Mouse (Mus musculus) T-cell, adult 2 months (primary cell): ENCODE data around the gene Tmed2.
"Not testable (repeated sequence)": the region's sequence is repeated elsewhere in the genome, so short reads cannot be mapped to it uniquely, and the experiment has no call there.

Experiments
- DNase-seq: peaks from one replicate; pipeline ENCODE4 v3.0.0; 2022; ENCODE audit warnings: low spot score

The Tmed2 gene

GRCm38 (mm10) chr5:124528791-124529190 is 11.7 kb upstream of the Tmed2 start:
- DNase-seq: no peak

- no peak for DNase-seq
Measured at GRCm38 (mm10) chr5:124529191-124529651, 11.3 kb upstream of the Tmed2 start.

GRCm38 (mm10) chr5:124529697-124530096 is 10.8 kb upstream of the Tmed2 start:
- DNase-seq: no peak

- peak; percentile 49 for DNase-seq
Measured at GRCm38 (mm10) chr5:124530655-124531582, 9.6 kb upstream of the Tmed2 start, which contains the start of gene Rilpl1. Gene Rilpl1, minus strand, starts transcription at chr5:124531391.

- no peak for DNase-seq
Measured at GRCm38 (mm10) chr5:124531583-124531930, 8.9 kb upstream of the Tmed2 start.

- no peak for DNase-seq
Measured at GRCm38 (mm10) chr5:124532451-124532850, 8.0 kb upstream of the Tmed2 start.

- DNase-seq: no peak
Measured at GRCm38 (mm10) chr5:124535016-124535415, 5.5 kb upstream of the Tmed2 start.

- DNase-seq: peak; percentile 8
Measured at GRCm38 (mm10) chr5:124536776-124537175, 3.7 kb upstream of the Tmed2 start.

- peak; percentile 73 for DNase-seq
Measured at GRCm38 (mm10) chr5:124538813-124539792, 1.4 kb upstream of the Tmed2 start.

- no peak for DNase-seq
Measured at GRCm38 (mm10) chr5:124539905-124540304, 590 bp upstream of the Tmed2 start.

GRCm38 (mm10) chr5:124540905-124541601 is 558 bp downstream of the Tmed2 start:
- DNase-seq: peak; percentile 63

GRCm38 (mm10) chr5:124541602-124541973 is 1.1 kb downstream of the Tmed2 start:
- no peak for DNase-seq

- not testable (repeated sequence) for DNase-seq
Measured at GRCm38 (mm10) chr5:124550737-124551136, 10.2 kb downstream of the Tmed2 start.

- DNase-seq: not testable (repeated sequence)
Measured at GRCm38 (mm10) chr5:124551349-124552093, 11.0 kb downstream of the Tmed2 start.

GRCm38 (mm10) chr5:124552094-124552472 is 11.6 kb downstream of the Tmed2 start:
- no peak for DNase-seq

GRCm38 (mm10) chr5:124552558-124553307 is 12.2 kb downstream of the Tmed2 start, which contains the start of gene Ddx55:
Gene Ddx55, plus strand, starts transcription at chr5:124552864.
- DNase-seq: peak; percentile 94

- no peak for DNase-seq
Measured at GRCm38 (mm10) chr5:124553607-124554006, 13.1 kb downstream of the Tmed2 start.

- DNase-seq: no peak
Measured at GRCm38 (mm10) chr5:124555145-124555544, 14.7 kb downstream of the Tmed2 start.

GRCm38 (mm10) chr5:124571068-124571467 is 30.6 kb downstream of the Tmed2 start:
- DNase-seq: no peak

- DNase-seq: no peak
Measured at GRCm38 (mm10) chr5:124575467-124575866, 35.0 kb downstream of the Tmed2 start.
